Mouse (Mus musculus) lung, adult 2 months (tissue): Measurements from ENCODE around the gene Neurl1b.

Experiments
- CTCF ChIP-seq: fragments of 200-500 bp; IDR thresholded peaks from 2 replicates; pipeline ENCODE4 v1.5.1; 2011; ENCODE audit warnings: mild to moderate bottlenecking, low read length, control low read depth; ENCODE audit not compliant: insufficient read depth
- POLR2A ChIP-seq: fragments of 200-500 bp; IDR thresholded peaks from 2 replicates; pipeline ENCODE4 v1.6.1; 2011; ENCODE audit warnings: low read depth, mild to moderate bottlenecking, control low read depth, low read length, borderline replicate concordance; ENCODE audit errors: extremely low read depth

DNA sequence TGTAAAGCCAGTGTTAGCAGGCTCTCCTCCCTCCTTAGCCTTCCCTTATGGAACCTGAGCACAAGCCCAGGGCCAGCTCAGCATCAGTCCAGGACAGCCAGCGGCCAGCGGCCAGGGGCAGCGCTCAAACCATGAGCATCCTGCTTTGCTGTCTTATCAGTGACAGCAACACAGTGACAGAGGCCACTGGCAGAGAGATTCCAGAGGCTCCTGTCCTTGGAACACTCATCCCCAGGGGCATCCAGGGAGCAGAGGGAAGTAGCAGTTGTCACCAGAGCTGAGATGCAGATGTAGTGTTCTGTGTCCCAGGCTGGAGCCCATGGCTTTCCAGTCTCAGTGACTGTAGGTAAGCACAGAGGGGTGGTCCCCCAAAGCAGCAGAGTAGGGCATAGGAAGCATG, 32.5 kb upstream of the Neurl1b start:
- TF ChIP-seq CTCF (no peak), POLR2A (no peak)
